Mouse (Mus musculus) ES-Bruce4 (cell line): ENCODE measurements around the gene Prox1.

Experiments
- CTCF ChIP-seq: IDR thresholded peaks from one replicate; pipeline ENCODE4 v1.8.1; 2011; ENCODE audit warnings: low read depth, low read length
- EP300 ChIP-seq: IDR thresholded peaks from 2 replicates; pipeline ENCODE4 v1.6.1; 2011; ENCODE audit warnings: low read depth, low read length; ENCODE audit not compliant: insufficient read depth
- POLR2A ChIP-seq: IDR thresholded peaks from one replicate; pipeline ENCODE4 v1.8.1; 2011; ENCODE audit warnings: low read length; ENCODE audit not compliant: insufficient read depth

DNA sequence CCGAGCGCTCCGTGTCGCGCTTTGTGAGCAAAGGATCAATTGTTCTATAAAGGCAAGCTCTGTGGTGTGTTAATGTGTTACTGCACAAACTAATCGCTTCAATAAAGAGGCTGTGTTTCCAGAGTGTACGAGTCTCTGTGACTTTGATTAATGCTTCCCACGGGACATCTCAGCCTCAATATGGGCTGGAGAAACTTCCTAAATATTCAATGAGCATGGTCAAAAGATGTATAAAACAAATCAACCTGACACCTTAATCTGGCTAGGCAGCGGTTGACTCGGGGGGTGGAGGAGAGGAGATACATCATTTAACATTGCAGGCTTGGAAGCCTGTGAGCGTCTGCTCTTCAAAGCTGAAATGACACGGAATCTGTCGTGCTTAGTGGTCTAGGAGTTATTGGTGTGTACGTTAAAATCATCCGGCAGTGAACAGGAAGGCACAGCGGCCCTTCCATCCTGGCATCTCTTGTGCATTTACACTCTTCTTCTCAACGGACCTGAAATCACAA is 21.2 kb downstream of the Prox1 start:
- no peak for TF ChIP-seq POLR2A
- no peak for TF ChIP-seq CTCF
- TF ChIP-seq EP300: no peak
